Mouse (Mus musculus) heart, embryonic 16.5 days (tissue): ENCODE measurements at regions not wholly inside any gene's neighbourhood (a gene's known extent, or its start where the extent isn't known, plus 50 kb on each side); places are given as distances from the start of the nearest gene placed in this dataset.

Experiments
- ATAC-seq: fragments of 200-750 bp; cut with Nextera tagmentation; replicated peaks from 2 replicates; pipeline ENCODE4 v1.8.0; 2017; ENCODE audit warnings: moderate number of reproducible peaks; ENCODE audit not compliant: insufficient read depth, low FRiP score; ENCODE audit errors: extremely low read depth
- H3K27ac ChIP-seq: fragments of 300-500 bp; sonication (generic); 2 replicates; pipeline ENCODE4 v1.5.1; 2014; ENCODE audit warnings: mild to moderate bottlenecking, low read length, control low read depth, moderate library complexity
- H3K27me3 ChIP-seq: fragments of 300-500 bp; sonication (generic); 2 replicates; pipeline ENCODE4 v1.6.1; 2014; ENCODE audit warnings: low read length, mixed read lengths; ENCODE audit not compliant: control insufficient read depth, insufficient read depth
- H3K36me3 ChIP-seq: fragments of 300-500 bp; sonication (generic); 2 replicates; pipeline ENCODE4 v1.6.1; 2014; ENCODE audit not compliant: control insufficient read depth, insufficient read depth
- H3K4me1 ChIP-seq: fragments of 300-500 bp; sonication (generic); 2 replicates; pipeline ENCODE4 v1.6.1; 2014; ENCODE audit warnings: low read length, mixed read lengths; ENCODE audit not compliant: control insufficient read depth, insufficient read depth
- H3K4me2 ChIP-seq: fragments of 300-500 bp; sonication (generic); 2 replicates; pipeline ENCODE4 v1.6.1; 2014; ENCODE audit warnings: low read depth, mild to moderate bottlenecking, control low read depth, low read length
- H3K4me3 ChIP-seq: fragments of 300-500 bp; sonication (generic); 2 replicates; pipeline ENCODE4 v1.5.1; 2014; ENCODE audit warnings: mild to moderate bottlenecking, control low read depth, low read length
- H3K9ac ChIP-seq: fragments of 300-500 bp; sonication (generic); 2 replicates; pipeline ENCODE4 v1.6.1; 2014; ENCODE audit warnings: low read length, control low read depth
- H3K9me3 ChIP-seq: fragments of 300-500 bp; sonication (generic); replicated peaks from 2 replicates; pipeline ENCODE4 v1.6.1; 2016; ENCODE audit warnings: low read length; ENCODE audit not compliant: control insufficient read depth
- WGBS: fragments of 180-500 bp; shearing (Covaris S2); extraction: QIAGEN DNeasy Blood & Tissue Kit; methylation state at CpG from one replicate; pipeline ENCODE4 v1.1.7; 2014; 5-methylcytosine and 5-hydroxymethylcytosine counted together

GRCm38 (mm10) chr10:98695371-98695725 lies 218.9 kb upstream of the Atp2b1 start:
- H3K4me3 ChIP-seq: no peak overlapping the region
- no peaks in the 10 kb centered on the region for H3K36me3 ChIP-seq
- H3K4me1 ChIP-seq: peaks cover 2% of the 10 kb centered on the region; the same call in 1 of the 2 replicates
- no peak overlapping the region for H3K4me2 ChIP-seq
- no peak overlapping the region for H3K27ac ChIP-seq
- WGBS: 92% methylated on average over 2 of the region's 2 CpGs
- H3K27me3 ChIP-seq: no peaks in the 10 kb centered on the region
- ATAC-seq: no peak
- no peaks in the 10 kb centered on the region for H3K9me3 ChIP-seq
- no peak overlapping the region for H3K9ac ChIP-seq

GRCm38 (mm10) chr10:98697866-98698265 lies 216.3 kb upstream of the Atp2b1 start:
- H3K4me3 ChIP-seq: no peak overlapping the region
- no peak overlapping the region for H3K9ac ChIP-seq
- H3K27me3 ChIP-seq: no peaks in the 10 kb centered on the region
- H3K9me3 ChIP-seq: no peaks in the 10 kb centered on the region
- H3K4me2 ChIP-seq: no peak overlapping the region
- H3K4me1 ChIP-seq: peaks cover 8% of the 10 kb centered on the region
- no peaks in the 10 kb centered on the region for H3K36me3 ChIP-seq
- no peak overlapping the region for H3K27ac ChIP-seq
- no peak for ATAC-seq
- WGBS: 71% methylated on average over 4 of the region's 4 CpGs

- Histone ChIP-seq H3K27me3 (no peaks in the 10 kb centered on the region), H3K36me3 (no peaks in the 10 kb centered on the region), H3K4me3 (no peak overlapping the region), H3K4me2 (no peak overlapping the region), H3K9ac (no peak overlapping the region), H3K4me1 (peaks cover 8% of the 10 kb centered on the region), H3K9me3 (no peaks in the 10 kb centered on the region), H3K27ac (no peak overlapping the region)
- no peak for ATAC-seq
- 76% methylated on average over 4 of the region's 4 CpGs for WGBS
Observed at GRCm38 (mm10) chr10:98699579-98699978, 214.6 kb upstream of the Atp2b1 start.

- no peaks in the 10 kb centered on the region for H3K27me3 ChIP-seq
- ATAC-seq: no peak
- no peak overlapping the region for H3K9ac ChIP-seq
- no peaks in the 10 kb centered on the region for H3K9me3 ChIP-seq
- no peak overlapping the region for H3K4me2 ChIP-seq
- 35% methylated on average over 4 of the region's 4 CpGs for WGBS
- peaks cover 8% of the 10 kb centered on the region for H3K4me1 ChIP-seq
- H3K36me3 ChIP-seq: no peaks in the 10 kb centered on the region
- no peak overlapping the region for H3K27ac ChIP-seq
- H3K4me3 ChIP-seq: no peak overlapping the region
Observed at GRCm38 (mm10) chr10:98700407-98700806, 213.8 kb upstream of the Atp2b1 start.

GRCm38 (mm10) chr10:98701285-98701684 lies 212.9 kb upstream of the Atp2b1 start:
- Histone ChIP-seq H3K27ac (no peak overlapping the region), H3K36me3 (no peaks in the 10 kb centered on the region), H3K27me3 (no peaks in the 10 kb centered on the region), H3K9me3 (no peaks in the 10 kb centered on the region), H3K4me2 (no peak overlapping the region), H3K4me1 (peaks cover 8% of the 10 kb centered on the region), H3K4me3 (no peak overlapping the region), H3K9ac (no peak overlapping the region)
- ATAC-seq: no peak
- 20% methylated on average over 3 of the region's 3 CpGs for WGBS

GRCm38 (mm10) chr10:98702470-98703215 lies 211.6 kb upstream of the Atp2b1 start:
- no peak overlapping the region for H3K27ac ChIP-seq
- no peaks in the 10 kb centered on the region for H3K27me3 ChIP-seq
- WGBS: 90% methylated on average over 5 of the region's 5 CpGs
- no peak overlapping the region for H3K4me3 ChIP-seq
- no peaks in the 10 kb centered on the region for H3K36me3 ChIP-seq
- H3K9me3 ChIP-seq: no peaks in the 10 kb centered on the region
- H3K4me1 ChIP-seq: peaks cover 8% of the 10 kb centered on the region
- no peak for ATAC-seq
- H3K4me2 ChIP-seq: no peak overlapping the region
- H3K9ac ChIP-seq: no peak overlapping the region

GRCm38 (mm10) chr10:98703642-98704293 lies 210.4 kb upstream of the Atp2b1 start:
- 83% methylated on average over 2 of the region's 2 CpGs for WGBS
- Histone ChIP-seq H3K4me1 (peaks cover 8% of the 10 kb centered on the region), H3K36me3 (no peaks in the 10 kb centered on the region), H3K4me3 (no peak overlapping the region), H3K27me3 (no peaks in the 10 kb centered on the region), H3K9me3 (no peaks in the 10 kb centered on the region), H3K27ac (no peak overlapping the region), H3K9ac (no peak overlapping the region), H3K4me2 (no peak overlapping the region)
- no peak for ATAC-seq

GRCm38 (mm10) chr10:98704559-98704958 lies 209.6 kb upstream of the Atp2b1 start:
- H3K27ac ChIP-seq: no peak overlapping the region
- H3K4me1 ChIP-seq: peaks cover 8% of the 10 kb centered on the region
- H3K9me3 ChIP-seq: no peaks in the 10 kb centered on the region
- no peak overlapping the region for H3K4me3 ChIP-seq
- 79% methylated on average over 6 of the region's 6 CpGs for WGBS
- no peaks in the 10 kb centered on the region for H3K27me3 ChIP-seq
- H3K9ac ChIP-seq: no peak overlapping the region
- H3K36me3 ChIP-seq: no peaks in the 10 kb centered on the region
- H3K4me2 ChIP-seq: no peak overlapping the region
- no peak for ATAC-seq

- Histone ChIP-seq H3K27me3 (no peaks in the 10 kb centered on the region), H3K4me1 (peaks cover 6% of the 10 kb centered on the region), H3K27ac (no peak overlapping the region), H3K9ac (no peak overlapping the region), H3K4me2 (no peak overlapping the region), H3K4me3 (no peak overlapping the region), H3K36me3 (no peaks in the 10 kb centered on the region), H3K9me3 (no peaks in the 10 kb centered on the region)
- ATAC-seq: no peak
- WGBS: 84% methylated on average over 4 of the region's 4 CpGs
Observed at GRCm38 (mm10) chr10:98717856-98718255, 196.3 kb upstream of the Atp2b1 start.
